Mouse (Mus musculus) ovary, postnatal 14 days (tissue): ENCODE data around the gene Zfp248.

Experiments used
- DNase-seq: peaks from one replicate; pipeline ENCODE4 v3.0.0; 2022; ENCODE audit warnings: low spot score

Gene Zfp248

GRCm38 (mm10) chr6:118455042-118455631 is at the start of gene Zfp248:
Gene Zfp248, minus strand, starts transcription at chr6:118455528.
- DNase-seq: peak; percentile 79

GRCm38 (mm10) chr6:118499010-118499409 is 43.7 kb upstream of the Zfp248 start:
- no peak for DNase-seq

GRCm38 (mm10) chr6:118482125-118482524 is 26.8 kb upstream of the Zfp248 start:
- no peak for DNase-seq

GRCm38 (mm10) chr6:118478957-118479708 is 23.8 kb upstream of the Zfp248 start, which contains the start of gene Zfp9:
Gene Zfp9, minus strand, starts transcription at chr6:118479320.
- DNase-seq: peak; percentile 51

GRCm38 (mm10) chr6:118477875-118478785 is 22.8 kb upstream of the Zfp248 start:
- no peak for DNase-seq

GRCm38 (mm10) chr6:118462069-118462705 is 6.9 kb upstream of the Zfp248 start:
- no peak for DNase-seq

GRCm38 (mm10) chr6:118457726-118458125 is 2.4 kb upstream of the Zfp248 start:
- no peak for DNase-seq

GRCm38 (mm10) chr6:118454452-118454851 is 876 bp downstream of the Zfp248 start:
- no peak for DNase-seq

- DNase-seq: no peak
Measured at GRCm38 (mm10) chr6:118431502-118431901, 23.8 kb downstream of the Zfp248 start.

GRCm38 (mm10) chr6:118426666-118427065 is 28.7 kb downstream of the Zfp248 start:
- DNase-seq: no peak

GRCm38 (mm10) chr6:118419050-118419920 is 36.0 kb downstream of the Zfp248 start, which contains the start of gene Bms1:
Gene Bms1, minus strand, starts transcription at chr6:118419474.
- DNase-seq: peak; percentile 94

GRCm38 (mm10) chr6:118410428-118410827 is 44.9 kb downstream of the Zfp248 start:
- DNase-seq: no peak

- DNase-seq: no peak
Measured at GRCm38 (mm10) chr6:118408510-118408909, 46.8 kb downstream of the Zfp248 start.

- no peak for DNase-seq
Measured at GRCm38 (mm10) chr6:118406421-118406820, 48.9 kb downstream of the Zfp248 start.

- no peak for DNase-seq
Measured at GRCm38 (mm10) chr6:118390746-118391145, 64.6 kb downstream of the Zfp248 start.

GRCm38 (mm10) chr6:118385962-118386361 is 69.4 kb downstream of the Zfp248 start:
- no peak for DNase-seq

- DNase-seq: no peak
Measured at GRCm38 (mm10) chr6:118381234-118381633, 74.1 kb downstream of the Zfp248 start.

- DNase-seq: no peak
Measured at GRCm38 (mm10) chr6:118380630-118381029, 74.7 kb downstream of the Zfp248 start.

- peak; percentile 54 for DNase-seq
Measured at GRCm38 (mm10) chr6:118379451-118380167, 75.7 kb downstream of the Zfp248 start.

- no peak for DNase-seq
Measured at GRCm38 (mm10) chr6:118377611-118378010, 77.7 kb downstream of the Zfp248 start.
